Mouse (Mus musculus) CD8-positive naive resting alpha-beta T cell, adult 2 months (primary cell): ENCODE data around the gene Col10a1.
A peak's percentile ranks its signal among the peaks of the same experiment; 100 is the strongest.
"Not testable (repeated sequence)": the region's sequence is repeated elsewhere in the genome, so short reads cannot be mapped to it uniquely, and the experiment has no call there.

Experiments used
- DNase-seq, 2 experiments: peaks; one replicate each; pipeline ENCODE4 v3.0.0; 2022; ENCODE audit warnings: low read depth in 2 of 2, low spot score in 2 of 2

The Col10a1 gene

DNA sequence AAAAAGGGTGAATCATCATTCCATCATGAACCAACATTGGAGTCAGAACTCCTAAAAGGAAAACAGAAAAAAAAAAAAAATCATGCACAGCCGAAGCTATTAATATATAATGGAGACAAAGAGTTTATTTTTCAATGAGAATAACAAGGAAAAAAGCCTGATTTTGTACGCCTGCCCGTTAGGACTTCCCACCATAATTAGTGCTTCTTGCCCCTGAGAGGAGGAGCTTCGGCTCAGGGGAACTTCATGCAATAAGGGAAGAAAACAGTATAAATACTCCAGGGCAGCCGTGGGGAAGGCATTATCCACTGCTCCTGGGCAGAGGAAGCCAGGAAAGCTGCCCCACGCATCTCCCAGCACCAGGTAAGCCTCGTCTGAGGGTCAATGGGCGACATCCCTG is at the start of gene Col10a1:
Gene Col10a1 (plus strand): TSS at position 301 of the 400 bp plus-strand sequence.
- DNase-seq, result no peak

DNA sequence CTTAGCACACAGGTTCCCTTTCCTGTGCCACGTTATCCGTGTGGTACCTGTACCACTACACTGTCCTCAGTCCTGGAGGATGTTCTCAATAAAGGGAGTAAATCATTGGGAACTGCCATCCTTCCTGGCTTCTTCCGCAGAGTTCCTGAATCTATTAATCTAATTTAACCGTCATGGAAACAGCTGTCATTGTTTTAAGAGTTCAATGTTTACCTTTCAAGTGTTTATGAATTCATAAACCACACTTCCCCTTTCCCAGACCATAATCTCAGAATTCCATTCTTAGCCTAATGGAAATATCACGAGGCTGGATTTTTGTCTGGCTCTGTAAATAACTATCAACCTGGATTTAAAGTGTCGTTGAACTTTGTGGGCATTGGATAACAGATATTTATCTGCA is 48.8 kb upstream of the Col10a1 start:
- no peak for DNase-seq

DNA sequence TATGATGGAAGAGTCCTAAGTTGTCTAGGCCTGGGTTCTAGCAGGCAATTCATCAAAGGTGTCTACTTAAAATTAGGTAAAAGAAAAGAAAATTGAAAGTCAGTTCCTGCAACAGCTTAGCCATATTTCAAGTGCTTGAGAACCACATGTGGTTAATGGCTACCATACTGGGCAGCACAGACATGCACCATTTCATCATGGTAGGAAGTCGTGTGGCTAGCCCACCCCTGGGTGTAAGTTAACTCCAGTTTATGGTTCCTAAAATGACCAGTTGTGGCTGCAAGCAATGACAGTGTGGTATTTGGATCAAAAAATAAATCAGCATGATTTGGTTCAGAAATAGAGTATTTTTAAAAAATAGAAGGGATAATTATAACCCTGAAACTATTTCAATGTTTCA is 47.9 kb upstream of the Col10a1 start:
- no peak for DNase-seq

- DNase-seq, result no peak
Observed at GRCm38 (mm10) chr10:34352166-34352565, 37.6 kb upstream of the Col10a1 start.

DNA sequence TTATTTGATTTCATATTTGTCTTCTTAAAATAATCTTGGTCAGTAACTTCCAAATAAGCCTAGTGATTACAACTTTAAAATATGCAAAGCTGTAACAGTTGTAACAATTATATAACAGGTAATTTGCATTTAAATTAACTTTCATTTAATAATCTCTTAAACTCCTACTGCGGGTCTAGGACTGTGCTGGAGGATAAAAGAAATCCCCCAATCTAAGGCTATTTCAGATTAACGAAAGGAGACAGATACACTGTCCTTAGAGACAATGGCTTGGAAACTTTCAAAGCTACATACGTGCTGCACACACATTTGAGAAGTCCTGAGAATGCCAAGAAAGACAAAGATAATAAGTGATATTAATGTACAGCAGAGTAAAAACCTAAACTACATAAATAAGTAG is 31.5 kb upstream of the Col10a1 start:
- DNase-seq, result no peak

- DNase-seq, result no peak
Observed at GRCm38 (mm10) chr10:34363756-34364155, 26.0 kb upstream of the Col10a1 start.

- no peak for DNase-seq
Observed at GRCm38 (mm10) chr10:34368138-34368537, 21.6 kb upstream of the Col10a1 start.

- no peak for DNase-seq
Observed at GRCm38 (mm10) chr10:34373332-34373731, 16.4 kb upstream of the Col10a1 start.

DNA sequence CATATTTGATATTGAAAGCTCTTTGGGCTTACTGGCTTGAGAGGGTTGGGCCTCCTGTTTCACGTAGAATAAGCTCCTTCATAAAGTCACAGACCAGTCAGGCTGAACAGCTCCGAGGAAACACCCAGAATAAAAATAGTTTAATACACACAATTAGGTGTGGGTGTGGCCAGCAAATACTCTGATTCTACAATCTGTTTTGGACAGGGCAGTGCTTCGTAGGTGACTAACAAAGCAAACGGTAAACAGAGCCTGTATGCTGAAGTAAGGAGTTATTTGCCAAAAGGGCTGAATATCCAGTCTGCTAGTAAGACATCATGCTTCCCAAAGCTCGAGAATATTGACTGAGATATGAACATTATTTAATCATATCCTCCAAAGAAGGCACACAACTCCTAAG is 4.1 kb upstream of the Col10a1 start:
- DNase-seq, result no peak

GRCm38 (mm10) chr10:34396959-34397358 is 7.2 kb downstream of the Col10a1 start:
- DNase-seq, result no peak

- DNase-seq, result no peak
Observed at GRCm38 (mm10) chr10:34399267-34399666, 9.5 kb downstream of the Col10a1 start.

DNA sequence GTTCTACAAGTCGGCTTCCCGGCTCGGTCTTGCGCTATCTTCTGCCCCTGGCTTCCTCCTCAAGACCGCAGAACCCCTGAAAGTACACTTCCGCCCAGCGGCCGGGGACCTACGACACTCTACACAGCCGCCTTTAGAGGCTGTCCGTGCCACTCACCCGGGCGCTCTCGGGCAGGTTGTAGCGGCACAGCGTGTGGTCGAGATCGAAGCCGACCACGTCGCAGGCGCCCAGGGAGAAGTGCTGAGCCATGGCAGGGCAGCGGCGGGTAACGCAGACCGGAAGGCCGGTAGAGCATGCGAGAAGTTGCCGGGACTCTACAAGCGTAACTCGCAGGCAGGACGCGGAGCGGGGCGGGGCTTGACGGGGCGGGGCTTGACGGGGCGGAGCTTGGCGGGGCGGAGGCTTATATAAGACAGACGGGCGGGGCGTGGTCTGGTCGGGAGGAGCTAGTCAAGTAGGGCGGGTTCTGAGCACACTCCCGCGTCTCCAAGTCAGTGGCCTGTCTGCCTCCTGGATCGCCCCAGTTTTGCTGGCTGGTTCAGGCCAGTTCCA is 28.5 kb downstream of the Col10a1 start, which contains the start of gene Nt5dc1:
Gene Nt5dc1 (minus strand): TSS at position 349 of the 553 bp plus-strand sequence.
- peak; percentile 92 to 95 for DNase-seq

- not testable (repeated sequence) for DNase-seq
Observed at GRCm38 (mm10) chr10:34418794-34419193, 29.0 kb downstream of the Col10a1 start.

DNA sequence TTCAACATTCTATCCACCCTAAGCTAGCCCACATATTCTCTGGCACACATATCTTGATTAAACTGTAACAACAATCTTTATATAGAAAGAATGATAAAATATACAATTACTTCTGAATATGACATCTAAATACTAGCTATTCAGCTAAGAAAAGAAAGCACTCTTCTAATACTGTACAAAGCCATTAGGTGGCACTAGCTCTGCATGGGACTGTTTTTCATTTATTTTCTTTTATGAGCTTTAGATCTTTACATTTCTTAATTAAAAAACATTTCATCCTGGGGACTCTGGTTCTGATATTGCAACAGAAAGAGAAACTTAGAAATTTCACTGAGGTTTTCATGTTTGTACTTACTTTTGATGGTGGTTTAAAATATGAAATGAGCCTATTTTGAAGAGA is 42.0 kb downstream of the Col10a1 start:
- DNase-seq, result no peak

DNA sequence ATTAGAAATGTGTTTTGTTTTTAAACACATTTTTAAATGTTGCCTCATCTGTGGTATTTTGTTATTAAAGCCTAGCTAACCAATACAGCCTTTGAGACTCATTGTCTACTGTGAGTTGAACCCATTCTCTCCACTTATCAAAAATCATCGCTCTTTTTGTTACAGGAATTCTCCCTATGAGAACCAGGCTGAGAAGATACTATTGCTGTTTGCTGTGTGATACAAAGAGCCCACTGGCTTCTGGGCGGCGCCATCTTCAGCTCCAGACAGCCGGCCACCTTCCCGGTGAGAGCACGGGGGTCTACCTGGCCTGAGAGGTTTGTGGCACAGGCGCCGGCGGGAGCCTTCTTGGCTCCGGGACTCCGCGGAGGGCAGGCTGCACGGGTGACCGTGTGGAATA is 44.4 kb downstream of the Col10a1 start:
- DNase-seq, result not testable (repeated sequence)
